Mouse (Mus musculus): ENCODE results near the gene Supt3.

The Supt3 gene

DNA sequence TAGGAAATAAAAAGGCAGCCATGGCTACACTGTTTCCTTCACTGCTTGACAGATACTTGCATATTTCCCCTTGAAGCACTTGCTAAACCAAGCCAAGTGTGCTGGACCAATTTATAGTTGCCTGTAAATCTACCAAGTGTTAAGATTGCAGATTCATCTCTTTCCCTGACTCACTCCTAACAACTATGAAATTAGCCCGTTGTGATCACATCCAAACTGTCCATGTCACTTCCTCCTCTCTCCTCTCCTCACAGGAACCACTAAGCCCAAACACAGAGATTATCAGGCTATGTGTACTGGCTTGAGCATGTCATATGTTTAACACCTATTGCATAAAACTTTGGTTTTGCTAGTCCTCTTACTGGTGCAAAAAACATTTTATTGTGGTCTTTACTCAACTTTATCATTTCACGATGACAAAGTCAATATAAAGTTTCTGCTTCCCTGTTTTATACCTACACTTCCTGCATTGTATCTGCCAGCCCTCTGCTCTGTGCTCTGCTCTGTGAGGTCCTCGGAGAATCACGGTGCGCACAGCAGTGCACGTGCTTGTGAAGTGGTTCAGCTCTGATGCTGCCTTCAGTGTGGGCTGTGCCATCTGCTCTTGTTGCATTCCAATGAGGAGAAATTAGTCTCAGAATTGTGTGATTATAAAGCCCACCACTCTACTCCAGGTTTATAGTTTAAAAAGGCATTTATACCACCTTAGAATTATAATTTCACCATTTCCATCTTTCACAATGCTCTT, 186.3 kb downstream of the Supt3 start:
- DNase-seq (ENCODE audit: low read depth, low spot score), result no peak

GRCm38 (mm10) chr17:44967186-44967585, 190.2 kb downstream of the Supt3 start:
- no peak for DNase-seq (ENCODE audit: low read depth, low spot score)

- DNase-seq (ENCODE audit: low read depth, low spot score), result no peak
Observed at GRCm38 (mm10) chr17:44970255-44970654, 193.3 kb downstream of the Supt3 start.

DNA sequence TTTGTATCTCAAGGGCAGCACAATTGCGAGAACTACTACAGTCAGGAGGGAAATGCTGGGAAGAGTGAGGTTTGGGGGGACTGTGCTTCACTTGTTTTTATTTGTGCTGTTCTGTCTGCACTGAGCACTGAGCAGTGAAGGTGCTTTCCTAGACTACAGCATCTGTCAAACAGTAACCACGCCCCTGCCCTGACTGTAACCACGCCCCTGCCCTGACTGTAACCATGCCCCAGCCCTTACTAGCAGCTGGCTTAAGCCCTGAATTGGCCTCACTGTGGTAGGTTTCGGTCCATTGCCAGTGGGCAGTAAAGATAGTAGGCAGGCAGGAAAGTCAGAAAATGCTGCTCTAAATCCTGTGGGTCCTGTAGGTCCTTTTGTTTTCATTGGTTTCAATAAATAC, 196.5 kb downstream of the Supt3 start:
- peak; percentile 25 for DNase-seq (ENCODE audit: low read depth, low spot score)

- DNase-seq (ENCODE audit: low read depth, low spot score), result no peak
Observed at GRCm38 (mm10) chr17:44977690-44978089, 200.7 kb downstream of the Supt3 start.

- DNase-seq (ENCODE audit: low read depth, low spot score), result no peak
Observed at GRCm38 (mm10) chr17:44987964-44988363, 211.0 kb downstream of the Supt3 start.

DNA sequence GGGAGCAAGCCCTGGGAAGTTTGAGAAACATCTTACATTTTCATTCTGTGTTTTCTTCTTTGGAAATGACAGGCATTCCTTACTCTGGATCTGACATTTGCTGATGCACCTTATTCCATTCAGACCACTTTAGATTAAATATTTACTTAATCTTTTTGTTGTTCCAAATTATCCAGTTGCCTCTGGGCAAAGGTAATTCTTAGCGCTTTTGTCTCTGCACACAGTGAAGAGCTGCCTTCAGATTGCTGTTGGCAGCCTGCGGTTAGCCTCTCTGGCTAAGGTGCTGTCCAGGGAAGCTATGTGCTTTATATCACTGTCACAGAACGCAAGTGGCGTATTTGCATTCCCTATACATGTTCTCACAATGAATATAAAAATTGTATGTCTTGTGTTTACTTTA, 226.4 kb downstream of the Supt3 start:
- no peak for DNase-seq (ENCODE audit: low read depth, low spot score)

GRCm38 (mm10) chr17:45004477-45005170, 227.7 kb downstream of the Supt3 start:
- DNase-seq (ENCODE audit: low read depth, low spot score), result no peak

GRCm38 (mm10) chr17:45007461-45007860, 230.5 kb downstream of the Supt3 start:
- peak; percentile 4 for DNase-seq (ENCODE audit: low read depth, low spot score)

- DNase-seq (ENCODE audit: low read depth, low spot score), result no peak
Observed at GRCm38 (mm10) chr17:45008663-45009062, 231.7 kb downstream of the Supt3 start.

- DNase-seq (ENCODE audit: low read depth, low spot score), result no peak
Observed at GRCm38 (mm10) chr17:45010409-45010808, 233.5 kb downstream of the Supt3 start.

- DNase-seq (ENCODE audit: low read depth, low spot score), result no peak
Observed at GRCm38 (mm10) chr17:45016746-45017145, 239.8 kb downstream of the Supt3 start.

DNA sequence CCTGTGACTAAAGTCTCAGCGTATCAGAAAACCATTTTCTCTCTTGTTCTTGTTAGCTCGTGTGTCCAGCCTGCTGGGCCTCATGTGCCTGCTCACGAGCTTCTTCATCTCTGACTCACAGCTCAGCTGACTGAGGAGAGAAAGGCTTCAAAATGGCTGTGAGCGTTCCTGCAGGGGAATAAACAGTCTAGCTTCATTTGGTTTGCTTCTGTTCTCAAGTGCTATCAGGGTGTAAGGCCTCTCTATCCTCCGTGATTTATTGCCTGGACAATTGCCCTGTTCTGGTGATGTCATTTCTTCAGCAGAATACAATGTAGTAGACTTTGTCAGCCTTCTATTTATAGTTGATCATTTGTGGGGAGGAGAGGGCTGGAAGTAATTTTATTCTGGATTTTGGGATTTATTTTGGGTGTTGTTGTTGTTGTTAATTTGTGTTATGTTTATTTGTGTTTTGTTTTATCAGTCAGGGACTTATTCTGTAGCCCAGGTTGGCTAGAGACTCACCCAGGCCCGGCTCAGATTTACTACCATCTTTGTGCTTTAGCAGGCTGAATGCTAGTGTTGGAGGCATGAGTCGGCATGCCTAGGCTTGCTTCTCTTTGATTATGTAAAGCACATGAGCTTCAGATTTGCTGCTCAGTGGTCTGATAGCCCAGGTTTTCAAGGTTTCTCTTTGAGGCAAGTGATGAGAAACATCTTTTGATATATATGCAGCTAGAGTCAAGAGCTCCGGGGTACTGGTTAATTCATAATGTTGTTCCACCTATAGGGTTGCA, 243.4 kb downstream of the Supt3 start:
- DNase-seq (ENCODE audit: low read depth, low spot score), result no peak

GRCm38 (mm10) chr17:45028441-45028840, 251.5 kb downstream of the Supt3 start:
- no peak for DNase-seq (ENCODE audit: low read depth, low spot score)

- DNase-seq (ENCODE audit: low read depth, low spot score), result no peak
Observed at GRCm38 (mm10) chr17:45029106-45029505, 252.2 kb downstream of the Supt3 start.

DNA sequence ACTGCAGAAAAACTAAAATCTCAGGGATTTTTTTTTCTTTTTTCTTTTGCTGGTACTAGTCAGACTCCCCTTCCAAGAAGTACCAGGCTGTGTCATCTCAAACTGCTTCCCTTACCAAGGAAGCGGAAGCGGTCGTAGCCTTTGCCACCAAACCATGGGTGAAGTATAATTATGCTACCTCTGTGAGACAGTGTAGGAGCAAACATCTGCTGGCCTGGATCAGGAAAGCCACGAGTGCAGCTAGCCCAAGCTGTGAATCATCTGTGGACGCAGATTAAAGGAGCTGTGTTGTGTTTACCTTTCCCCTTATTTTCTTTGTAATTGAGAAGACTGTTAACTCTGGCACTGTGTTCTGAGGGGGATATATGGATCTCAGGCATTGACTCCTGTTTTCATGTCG, 255.3 kb downstream of the Supt3 start:
- DNase-seq (ENCODE audit: low read depth, low spot score), result no peak

DNA sequence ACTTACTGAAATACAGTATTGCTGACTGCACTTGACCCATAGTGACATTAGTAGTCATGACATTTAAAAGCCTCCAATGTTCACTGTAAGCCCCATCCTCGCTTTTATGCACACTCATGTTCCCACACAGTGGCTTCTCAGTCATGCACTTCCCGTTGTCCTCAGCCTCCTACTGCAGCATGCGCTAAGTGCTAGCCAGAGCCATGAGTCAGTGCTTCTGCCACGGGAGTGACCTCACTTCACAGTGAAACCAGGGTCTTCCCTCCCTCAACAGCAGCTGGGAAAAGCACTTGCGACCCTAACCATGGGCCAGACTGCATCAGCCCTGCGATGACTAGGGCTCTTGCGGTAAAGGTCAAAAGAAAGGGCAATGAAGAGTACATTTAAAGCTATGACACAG, 256.7 kb downstream of the Supt3 start:
- no peak for DNase-seq (ENCODE audit: low read depth, low spot score)

DNA sequence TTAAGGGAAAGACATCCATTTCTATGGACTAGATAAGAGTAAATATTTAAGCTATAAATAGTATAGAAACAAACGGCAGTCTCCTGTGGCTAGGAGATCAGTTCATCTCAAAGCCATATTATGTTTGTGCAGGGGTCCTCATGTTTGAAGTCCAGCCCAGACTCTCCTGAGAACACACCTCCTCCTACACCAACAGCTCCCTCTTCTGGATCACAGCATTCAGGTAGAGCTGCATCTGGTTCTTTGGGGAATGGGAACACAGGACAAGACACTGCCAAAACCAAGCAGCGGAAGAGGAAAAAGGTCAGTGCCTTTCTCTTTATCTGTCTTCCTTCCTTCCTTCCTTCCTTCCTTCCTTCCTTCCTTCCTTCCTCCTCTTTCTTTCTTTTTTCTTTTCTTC, 264.1 kb downstream of the Supt3 start:
- peak; percentile 2 for DNase-seq (ENCODE audit: low read depth, low spot score)

GRCm38 (mm10) chr17:45045804-45046203, 268.9 kb downstream of the Supt3 start:
- DNase-seq (ENCODE audit: low read depth, low spot score), result peak; percentile 36

GRCm38 (mm10) chr17:45046583-45046982, 269.6 kb downstream of the Supt3 start:
- DNase-seq (ENCODE audit: low read depth, low spot score), result no peak

GRCm38 (mm10) chr17:45047236-45047635, 270.3 kb downstream of the Supt3 start:
- no peak for DNase-seq (ENCODE audit: low read depth, low spot score)

- DNase-seq (ENCODE audit: low read depth, low spot score), result no peak
Observed at GRCm38 (mm10) chr17:45051971-45052370, 275.0 kb downstream of the Supt3 start.

All from CD4-positive, CD25-positive, alpha-beta regulatory T cell, adult 2 months (primary cell).